Mouse (Mus musculus): Measurements from ENCODE around the gene Pdcd1lg2. TPM values are rescaled to one million over a fixed set of nuclear protein-coding genes. Genes with fewer than 3 reads are reported as not detected.

Pdcd1lg2 gene
- total RNA-seq, 2 experiments from 2014 or later: not detected

Other genes starting within 250 kb of the Pdcd1lg2 start
- 10 to 100 TPM; 26.1 to 27.5 TPM for gene Jak2, start 159.1 kb upstream of the Pdcd1lg2 start, total RNA-seq (2021)
- gene Insl6, start 85.6 kb upstream of the Pdcd1lg2 start, total RNA-seq (2021): under 1 TPM; 0.39 to 0.56 TPM
- 1 to 10 TPM; 1.8 to 2.3 TPM for gene Rln1, start 76.2 kb upstream of the Pdcd1lg2 start, total RNA-seq (2021)
- 10 to 100 TPM; 24.3 to 28.4 TPM for gene Plgrkt, start 43.5 kb upstream of the Pdcd1lg2 start, total RNA-seq (2021)
- gene Cd274, start 43.5 kb upstream of the Pdcd1lg2 start, total RNA-seq (2021): 1 to 10 TPM in 1 of 2 experiments, under 1 TPM in 1; 0.96 to 1.1 TPM
- gene Ric1, start 111.4 kb downstream of the Pdcd1lg2 start, total RNA-seq (2021): 10 to 100 TPM; 40.9 to 47.7 TPM
- 10 to 100 TPM; 56.1 to 59.3 TPM for gene Ermp1, start 237.5 kb downstream of the Pdcd1lg2 start, total RNA-seq (2021)